Comparison of ENCODE assay signal across 8 mouse cellular contexts in the genomic region with DNA sequence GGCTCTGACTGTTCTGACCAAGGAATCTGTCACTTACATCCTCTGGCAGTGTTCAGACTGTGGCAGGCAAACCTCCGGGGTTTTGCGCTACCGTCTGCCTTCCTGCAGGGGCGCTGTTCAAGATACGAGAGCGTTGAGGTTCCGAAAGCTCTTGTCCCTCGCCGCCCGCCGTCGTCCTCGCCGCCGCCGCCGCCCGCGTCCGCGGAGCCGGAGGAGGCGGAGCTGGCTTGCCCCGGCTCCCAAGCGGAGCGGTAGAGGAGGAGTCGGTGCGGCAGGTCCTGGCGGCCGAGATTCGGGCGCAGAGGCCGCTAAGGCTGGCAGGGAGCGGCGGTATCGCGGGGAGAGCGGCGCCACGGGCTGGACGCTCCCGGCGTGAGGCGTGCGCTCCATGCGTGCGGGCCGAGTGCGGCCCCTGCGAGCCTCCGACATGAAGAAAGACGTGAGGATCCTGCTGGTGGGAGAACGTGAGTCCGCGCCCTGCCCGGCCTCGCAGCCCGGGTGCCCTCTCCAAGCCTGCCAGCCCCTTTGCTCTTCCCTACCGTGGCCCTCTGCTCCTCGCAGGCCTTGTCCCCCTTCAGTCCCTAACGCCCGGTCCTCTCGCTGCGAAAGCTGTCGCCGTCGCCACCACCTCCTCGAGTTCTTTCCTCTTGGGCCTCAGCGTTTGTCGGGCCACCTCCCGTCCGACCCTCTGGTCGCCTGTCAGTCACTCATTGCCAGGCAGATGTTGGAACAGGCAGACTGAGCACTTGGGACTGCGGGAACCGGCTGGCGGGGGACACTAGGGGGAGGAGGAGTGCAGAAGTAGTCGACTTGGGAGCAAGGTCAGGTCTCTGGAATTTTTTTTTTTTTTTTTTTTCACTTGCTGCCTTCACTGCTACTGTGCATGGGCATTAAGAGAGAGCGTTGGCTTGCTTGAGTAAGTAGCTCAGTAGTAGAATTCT. TPM values are rescaled to one million over a fixed set of nuclear protein-coding genes. Genes with fewer than 3 reads are reported as not detected.
DNase-seq lines count a peak whose midpoint lies in the region; ATAC-seq lines count a peak whose summit lies in the region.

A gene (plus strand): TSS at position 160 of the 941 bp plus-strand sequence.

- H3K4me3 ChIP-seq in hindbrain, embryonic 12.5 days, result peak within 1 kb of the TSS; percentile 63

- under 1% methylated on average over 78 of the region's 78 CpGs for WGBS in hindbrain, embryonic 12.5 days

- peak within 1 kb of the TSS; percentile 62 for H3K4me2 ChIP-seq in hindbrain, embryonic 12.5 days (replicated peaks)

- peaks cover 8% of the 10 kb centered on the region for H3K4me1 ChIP-seq in hindbrain, embryonic 12.5 days

- DNase-seq in Muller cell, postnatal 12 days (ENCODE audit: inconsistent ontology term), result peak; percentile 98
- DNase-seq in cerebellum, adult 9-11 months, result peak; percentile 96
- peak; percentile 88 to 94 for DNase-seq in frontal cortex, postnatal 10 days (ENCODE audit: low spot score in 2 of 2)
- DNase-seq in layer of hippocampus, postnatal 14 days (ENCODE audit: low spot score in 2 of 2), result peak; percentile 95 to 97
- peak; percentile 98 for DNase-seq in lung, postnatal 14 days
- peak; percentile 90 for DNase-seq in retina, adult 2 months (ENCODE audit: low read depth, low spot score)
- DNase-seq in thymus, postnatal 36 days, result peak; percentile 96 to 97

- H3K27me3 ChIP-seq in hindbrain, embryonic 12.5 days, result no peaks in the 10 kb centered on the region

- ATAC-seq in hindbrain, embryonic 12.5 days (ENCODE audit: low FRiP score), result peak; percentile 93

- H3K36me3 ChIP-seq in hindbrain, embryonic 12.5 days, result peaks cover 5% of the 10 kb centered on the region; the same call in 1 of the 2 replicates

- H3K27ac ChIP-seq in hindbrain, embryonic 12.5 days, result peak within 1 kb of the TSS; percentile 92

- peak within 1 kb of the TSS; percentile 87 for H3K9ac ChIP-seq in hindbrain, embryonic 12.5 days

- H3K9me3 ChIP-seq in hindbrain, embryonic 12.5 days (replicated peaks), result no peaks in the 10 kb centered on the region

RNA-seq across cellular contexts. Expression of the gene that starts here (rescaled TPM):
- 70.8 and 74.2 TPM in 2 replicates for polyA plus RNA-seq in hindbrain, embryonic 12.5 days (2016; fragmentation: Nextera tagmentation; extraction: Ambion mirVana)
- 10 to 100 TPM; 61.6 to 64.6 TPM for total RNA-seq in layer of hippocampus, postnatal 14 days (2021)

Comparison
In these comparisons a context has a peak if more than half of its experiments do, and no peak if none do; other contexts are left out.
1. Peak in every context shown above with its lines: DNase-seq, ATAC-seq, H3K4me3 ChIP-seq and H3K27ac ChIP-seq.